Mouse (Mus musculus) megakaryocyte, embryonic 14.5 days (primary cell): ENCODE measurements around the gene Pkd1l1.

Source experiments
- FLI1 ChIP-seq: IDR thresholded peaks from 2 replicates; pipeline ENCODE4 v1.6.1; 2012; ENCODE audit warnings: low read length, inconsistent platforms, mixed read lengths
- GATA1 ChIP-seq: IDR thresholded peaks from 3 replicates; pipeline ENCODE4 v1.6.1; 2012; ENCODE audit warnings: mixed read lengths, low read length, inconsistent platforms, borderline replicate concordance

GRCm38 (mm10) chr11:9008761-9009160, 35.7 kb upstream of the Pkd1l1 start:
- TF ChIP-seq GATA1 (no peak), FLI1 (no peak)
